Mouse (Mus musculus): ENCODE measurements at regions not wholly inside any gene's neighbourhood (a gene's known extent, or its start where the extent isn't known, plus 50 kb on each side); places are given as distances from the start of the nearest gene placed in this dataset.

DNA sequence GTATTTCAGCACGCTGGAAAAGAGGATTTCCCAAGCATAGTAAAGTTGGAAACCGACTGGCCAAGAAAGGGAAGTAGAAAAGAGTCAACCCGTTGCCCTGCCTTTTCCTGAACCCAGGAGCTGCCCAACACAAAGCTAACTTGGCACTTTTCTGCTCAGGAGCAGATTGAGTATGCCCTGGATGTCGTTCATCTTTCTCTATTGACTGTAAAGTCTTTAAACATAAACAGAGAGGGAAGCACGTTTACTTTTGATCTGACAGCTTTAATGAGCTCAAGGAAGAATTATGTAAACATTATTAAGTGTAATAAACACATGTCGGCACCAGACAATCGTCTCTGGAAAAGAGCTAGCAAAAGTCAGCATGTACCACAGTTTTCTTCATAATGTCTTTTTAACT is 354.3 kb upstream of the Rarb start:
- TF ChIP-seq CTCF (IDR thresholded peaks at IDR 0.05; ENCODE audit: low read depth) (no peak), EP300 (IDR thresholded peaks at IDR 0.05; ENCODE audit: low read depth) (no peak)

Data from heart, postnatal 0 days (tissue).